Mouse (Mus musculus): ENCODE data around the gene Gtf2i. TPM values are rescaled to one million over a fixed set of nuclear protein-coding genes. Genes with fewer than 3 reads are reported as not detected.
"Not testable (repeated sequence)": the region's sequence is repeated elsewhere in the genome, so short reads cannot be mapped to it uniquely, and the experiment has no call there.

Gtf2i gene
- polyA plus RNA-seq, 1 experiment from 2014 or later = 157 TPM

DNA sequence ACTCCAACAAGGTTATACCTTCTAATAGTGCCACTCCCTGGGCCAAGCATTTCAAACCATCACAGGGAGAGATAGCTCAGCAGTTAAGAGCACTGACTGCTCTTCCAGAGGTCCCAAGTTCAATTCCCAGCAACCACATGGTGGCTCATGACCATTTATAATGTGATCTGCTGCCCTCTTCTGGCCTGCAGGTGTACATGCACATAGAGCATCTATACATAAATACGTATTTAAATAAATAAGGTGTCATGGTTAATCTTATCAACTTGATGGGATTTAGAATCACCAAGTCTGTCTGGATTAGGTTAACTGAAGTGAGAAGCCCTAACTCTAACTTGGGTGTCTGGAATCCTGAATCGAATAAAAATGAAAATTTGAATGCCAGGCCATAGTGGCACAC is 32.5 kb upstream of the Gtf2i start:
- ATAC-seq (replicated peaks; ENCODE audit: low FRiP score, low read depth) (no peak), DNase-seq (ENCODE audit: low spot score) (no peak)
- Histone ChIP-seq H3K27ac (no peak overlapping the region), H3K9me3 (replicated peaks; ENCODE audit: low read length) (no peaks in the 10 kb centered on the region), H3K4me2 (ENCODE audit: low read length) (no peak overlapping the region), H3K27me3 (ENCODE audit: insufficient read depth, low read length) (no peaks in the 10 kb centered on the region), H3K4me3 (replicated peaks; ENCODE audit: low read depth, low read length) (no peak overlapping the region), H3K9ac (ENCODE audit: low read depth, low read length) (no peak overlapping the region), H3K4me1 (replicated peaks; ENCODE audit: insufficient read depth, low read length) (no peaks in the 10 kb centered on the region), H3K36me3 (ENCODE audit: insufficient read depth, low read length) (no peaks in the 10 kb centered on the region)
- TF ChIP-seq CTCF (IDR thresholded peaks at IDR 0.05; ENCODE audit: low read depth) = peak; percentile 70
- 76% methylated on average over 2 of the region's 2 CpGs for WGBS

DNA sequence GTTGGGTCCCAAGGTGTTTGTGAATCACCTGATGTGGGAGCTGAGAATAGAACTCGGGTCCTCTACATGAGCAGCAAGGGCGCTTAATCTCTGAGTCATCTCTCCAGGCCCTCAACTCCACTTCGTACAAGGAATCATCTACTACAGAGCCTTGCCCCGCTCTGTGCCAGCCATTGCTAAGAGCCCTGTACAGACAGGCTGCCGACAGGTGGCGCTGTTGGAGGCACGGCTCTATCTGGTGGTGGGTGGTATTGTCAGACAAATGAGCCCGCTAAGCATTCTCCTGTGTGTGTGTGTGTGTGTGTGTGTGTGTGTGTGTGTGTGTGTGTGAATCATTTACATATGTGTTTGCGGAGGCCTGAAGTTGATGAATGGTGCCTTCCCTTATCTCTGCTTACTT is 30.9 kb upstream of the Gtf2i start:
- ATAC-seq (replicated peaks; ENCODE audit: low FRiP score, low read depth) (no peak), DNase-seq (ENCODE audit: low spot score) (no peak)
- H3K9me3 ChIP-seq (replicated peaks; ENCODE audit: low read length) = no peaks in the 10 kb centered on the region
- no peaks in the 10 kb centered on the region for H3K27me3 ChIP-seq (ENCODE audit: insufficient read depth, low read length)
- H3K4me1 ChIP-seq (replicated peaks; ENCODE audit: insufficient read depth, low read length) = no peaks in the 10 kb centered on the region
- peak; percentile 51; the same call in 1 of the 2 replicates for TF ChIP-seq CTCF (IDR thresholded peaks at IDR 0.05; ENCODE audit: low read depth)
- 85% methylated on average over 9 of the region's 9 CpGs for WGBS
- no peaks in the 10 kb centered on the region for H3K36me3 ChIP-seq (ENCODE audit: insufficient read depth, low read length)
- no peak overlapping the region for H3K4me2 ChIP-seq (ENCODE audit: low read length)
- H3K27ac ChIP-seq = no peak overlapping the region
- H3K9ac ChIP-seq (ENCODE audit: low read depth, low read length) = no peak overlapping the region
- no peak overlapping the region for H3K4me3 ChIP-seq (replicated peaks; ENCODE audit: low read depth, low read length)

DNA sequence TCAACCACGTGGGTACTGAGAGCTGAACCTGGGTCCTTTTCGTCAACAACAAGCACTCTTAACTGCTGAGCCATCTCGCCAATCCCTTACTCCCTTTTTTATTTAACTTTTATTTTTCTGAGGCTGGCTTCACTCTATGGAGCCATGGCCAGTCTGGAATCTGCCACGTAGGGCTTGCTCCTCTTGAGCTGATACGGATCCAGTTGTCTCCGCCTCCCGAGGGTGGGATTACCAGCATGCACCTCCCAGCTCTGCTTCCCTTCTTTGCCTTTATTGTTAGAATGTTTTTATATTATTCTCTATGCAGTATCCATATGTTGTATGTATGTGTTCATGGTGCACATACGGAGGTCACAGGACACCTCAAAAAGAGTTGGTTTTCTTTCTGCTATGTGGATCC is 29.5 kb upstream of the Gtf2i start:
- no peaks in the 10 kb centered on the region for H3K4me1 ChIP-seq (replicated peaks; ENCODE audit: insufficient read depth, low read length)
- H3K27ac ChIP-seq = no peak overlapping the region
- no peak for TF ChIP-seq CTCF (IDR thresholded peaks at IDR 0.05; ENCODE audit: low read depth)
- no peak overlapping the region for H3K9ac ChIP-seq (ENCODE audit: low read depth, low read length)
- H3K4me2 ChIP-seq (ENCODE audit: low read length) = no peak overlapping the region
- 81% methylated on average over 8 of the region's 8 CpGs for WGBS
- H3K27me3 ChIP-seq (ENCODE audit: insufficient read depth, low read length) = no peaks in the 10 kb centered on the region
- DNase-seq (ENCODE audit: low spot score) (no peak), ATAC-seq (replicated peaks; ENCODE audit: low FRiP score, low read depth) (no peak)
- H3K4me3 ChIP-seq (replicated peaks; ENCODE audit: low read depth, low read length) = no peak overlapping the region
- no peaks in the 10 kb centered on the region for H3K9me3 ChIP-seq (replicated peaks; ENCODE audit: low read length)
- no peaks in the 10 kb centered on the region for H3K36me3 ChIP-seq (ENCODE audit: insufficient read depth, low read length)

DNA sequence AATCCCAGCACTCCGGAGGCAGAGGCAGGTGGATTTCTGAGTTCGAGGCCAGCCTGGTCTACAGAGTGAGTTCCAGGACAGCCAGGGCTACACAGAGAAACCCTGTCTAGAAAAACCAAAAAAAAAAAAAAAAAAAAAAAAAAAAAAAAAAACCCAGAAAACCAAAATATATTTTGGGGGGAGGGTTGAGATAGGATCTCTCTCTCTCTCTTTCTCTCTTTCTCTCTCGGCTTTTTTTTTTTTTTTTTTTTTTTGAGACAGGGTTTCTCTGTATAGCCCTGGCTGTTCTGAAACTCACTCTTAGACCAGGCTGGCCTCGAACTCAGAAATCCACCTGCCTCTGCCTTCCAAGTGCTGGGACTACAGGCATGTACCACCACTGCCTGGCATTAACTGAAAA is 29.0 kb upstream of the Gtf2i start:
- ATAC-seq (replicated peaks; ENCODE audit: low FRiP score, low read depth); H3K9ac ChIP-seq (ENCODE audit: low read depth, low read length); H3K4me2 ChIP-seq (ENCODE audit: low read length); H3K9me3 ChIP-seq (replicated peaks; ENCODE audit: low read length); DNase-seq (ENCODE audit: low spot score); H3K27ac ChIP-seq; H3K4me3 ChIP-seq (replicated peaks; ENCODE audit: low read depth, low read length); H3K36me3 ChIP-seq (ENCODE audit: insufficient read depth, low read length); H3K4me1 ChIP-seq (replicated peaks; ENCODE audit: insufficient read depth, low read length); H3K27me3 ChIP-seq (ENCODE audit: insufficient read depth, low read length): not testable (repeated sequence)
- 85% methylated on average over 4 of the region's 4 CpGs for WGBS

DNA sequence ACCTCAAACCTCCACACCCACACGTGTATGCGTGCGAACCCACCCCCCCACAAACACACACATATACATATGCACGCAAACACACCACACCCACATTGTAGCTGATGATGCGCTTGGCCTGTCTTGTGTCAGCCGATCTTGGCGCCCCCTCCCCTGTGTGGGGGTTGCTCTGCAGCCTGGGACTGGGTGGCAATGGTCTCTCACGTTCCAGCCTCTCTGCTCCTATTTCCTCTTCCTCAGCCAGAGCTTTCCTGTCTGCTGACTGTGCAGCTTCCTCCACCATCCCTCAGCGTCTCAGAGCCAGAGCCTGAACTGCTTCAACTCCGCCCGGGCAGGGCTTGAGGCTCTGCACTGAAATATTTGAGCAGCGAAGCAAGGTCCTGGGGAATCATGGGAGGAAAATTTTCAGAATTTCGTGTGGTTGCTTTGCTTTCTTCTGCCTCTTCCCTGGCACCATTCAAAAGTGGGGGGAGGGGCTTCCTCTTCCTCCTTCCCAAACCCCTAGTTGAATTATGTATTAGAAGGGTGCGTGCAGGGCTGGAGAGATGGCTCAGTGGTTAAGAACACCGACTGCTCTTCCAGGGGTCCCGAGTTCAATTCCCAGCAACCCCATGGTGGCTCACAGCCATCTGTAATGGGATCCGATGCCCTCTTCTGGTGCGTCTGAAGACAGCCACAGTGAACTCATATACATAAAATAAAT is 28.1 kb upstream of the Gtf2i start:
- H3K4me2 ChIP-seq (ENCODE audit: low read length) = 0 out of 2 replicates have a peak overlapping the region, but pooled peaks have one; percentile 15
- WGBS = 62% methylated on average over 18 of the region's 18 CpGs
- no peaks in the 10 kb centered on the region for H3K27me3 ChIP-seq (ENCODE audit: insufficient read depth, low read length)
- no peaks in the 10 kb centered on the region for H3K4me1 ChIP-seq (replicated peaks; ENCODE audit: insufficient read depth, low read length)
- H3K4me3 ChIP-seq (replicated peaks; ENCODE audit: low read depth, low read length) = no peak overlapping the region
- no peak overlapping the region for H3K9ac ChIP-seq (ENCODE audit: low read depth, low read length)
- H3K9me3 ChIP-seq (replicated peaks; ENCODE audit: low read length) = no peaks in the 10 kb centered on the region
- peak; percentile 51 for DNase-seq (ENCODE audit: low spot score)
- H3K27ac ChIP-seq = no peak overlapping the region
- TF ChIP-seq CTCF (IDR thresholded peaks at IDR 0.05; ENCODE audit: low read depth) = peak; percentile 36
- ATAC-seq (replicated peaks; ENCODE audit: low FRiP score, low read depth) = no peak; the same call in 1 of the 2 replicates
- no peaks in the 10 kb centered on the region for H3K36me3 ChIP-seq (ENCODE audit: insufficient read depth, low read length)

DNA sequence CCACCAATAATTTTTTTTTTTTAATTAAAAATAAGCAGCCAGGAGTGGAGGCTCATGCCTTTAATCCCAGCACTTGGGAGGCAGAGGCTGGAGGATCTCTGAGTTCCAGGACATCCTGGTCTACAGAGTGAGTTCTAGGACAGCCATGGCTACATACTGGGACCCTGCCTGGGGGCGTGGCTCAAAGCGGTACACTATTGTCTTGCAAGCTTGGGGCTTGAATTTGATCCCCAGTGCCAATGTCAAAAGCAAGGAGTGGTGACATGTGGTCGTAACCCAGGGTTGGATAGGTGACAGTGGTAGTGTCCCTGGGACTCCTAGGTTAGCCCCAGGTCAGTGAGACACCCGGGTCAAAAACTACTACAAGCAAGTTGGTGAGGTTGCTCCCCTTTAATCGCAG is 27.2 kb upstream of the Gtf2i start:
- Histone ChIP-seq H3K9ac (ENCODE audit: low read depth, low read length) (no peak overlapping the region), H3K4me2 (ENCODE audit: low read length) (no peak overlapping the region), H3K27ac (no peak overlapping the region), H3K4me3 (replicated peaks; ENCODE audit: low read depth, low read length) (no peak overlapping the region), H3K36me3 (ENCODE audit: insufficient read depth, low read length) (no peaks in the 10 kb centered on the region), H3K9me3 (replicated peaks; ENCODE audit: low read length) (no peaks in the 10 kb centered on the region), H3K4me1 (replicated peaks; ENCODE audit: insufficient read depth, low read length) (no peaks in the 10 kb centered on the region), H3K27me3 (ENCODE audit: insufficient read depth, low read length) (no peaks in the 10 kb centered on the region)
- DNase-seq (ENCODE audit: low spot score) (no peak), ATAC-seq (replicated peaks; ENCODE audit: low FRiP score, low read depth) (no peak)
- TF ChIP-seq CTCF (IDR thresholded peaks at IDR 0.05; ENCODE audit: low read depth) = no peak
- WGBS = 91% methylated on average over 5 of the region's 5 CpGs

DNA sequence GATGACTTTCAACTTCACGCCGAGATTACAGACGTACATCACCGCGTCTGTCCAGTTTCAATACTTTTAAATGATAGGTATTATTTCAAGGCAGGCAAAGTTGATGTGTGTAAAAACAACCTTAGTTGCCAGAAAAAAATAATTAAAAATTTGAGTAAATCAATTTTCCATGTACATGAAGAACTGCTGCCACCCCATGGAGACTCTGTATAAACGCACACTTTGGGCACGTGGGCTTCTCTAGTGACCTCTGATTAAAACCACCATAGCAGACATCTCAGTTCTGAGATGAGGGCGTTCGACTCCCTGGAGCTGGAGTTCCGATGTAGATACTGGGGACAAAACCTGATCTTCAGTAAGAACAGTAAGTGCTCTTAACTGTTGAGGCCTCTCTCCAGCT is 26.8 kb upstream of the Gtf2i start:
- H3K27ac ChIP-seq = no peak overlapping the region
- H3K27me3 ChIP-seq (ENCODE audit: insufficient read depth, low read length) = no peaks in the 10 kb centered on the region
- H3K36me3 ChIP-seq (ENCODE audit: insufficient read depth, low read length) = no peaks in the 10 kb centered on the region
- no peak overlapping the region for H3K4me3 ChIP-seq (replicated peaks; ENCODE audit: low read depth, low read length)
- H3K9ac ChIP-seq (ENCODE audit: low read depth, low read length) = no peak overlapping the region
- WGBS = 56% methylated on average over 10 of the region's 10 CpGs
- no peak for ATAC-seq (replicated peaks; ENCODE audit: low FRiP score, low read depth)
- H3K9me3 ChIP-seq (replicated peaks; ENCODE audit: low read length) = no peaks in the 10 kb centered on the region
- no peaks in the 10 kb centered on the region for H3K4me1 ChIP-seq (replicated peaks; ENCODE audit: insufficient read depth, low read length)
- no peak overlapping the region for H3K4me2 ChIP-seq (ENCODE audit: low read length)
- DNase-seq (ENCODE audit: low spot score) = peak; percentile 90
- peak; percentile 76 for TF ChIP-seq CTCF (IDR thresholded peaks at IDR 0.05; ENCODE audit: low read depth)

Data from kidney, postnatal 0 days (tissue).